Mouse (Mus musculus): ENCODE measurements around the gene Chp2. TPM values are rescaled to one million over a fixed set of nuclear protein-coding genes. Genes with fewer than 3 reads are reported as not detected.
"Not testable (repeated sequence)": the region's sequence is repeated elsewhere in the genome, so short reads cannot be mapped to it uniquely, and the experiment has no call there.

Gene Chp2
- polyA plus RNA-seq, 1 experiment, result 119 TPM

- WGBS, result 83% methylated on average over 6 of the region's 6 CpGs
- DNase-seq (ENCODE audit: low read depth, low spot score), result no peak
These were observed 21.3 kb downstream of the Chp2 start for GRCm38 (mm10) chr7:122240413-122241119.

GRCm38 (mm10) chr7:122242260-122242659 is 23.0 kb downstream of the Chp2 start:
- WGBS, result 30% methylated on average over 1 of the region's 1 CpGs
- DNase-seq (ENCODE audit: low read depth, low spot score), result peak; percentile 68

- DNase-seq (ENCODE audit: low read depth, low spot score), result not testable (repeated sequence)
These were observed 23.4 kb downstream of the Chp2 start for GRCm38 (mm10) chr7:122242744-122243143.

GRCm38 (mm10) chr7:122244166-122244565 is 24.9 kb downstream of the Chp2 start:
- DNase-seq (ENCODE audit: low read depth, low spot score), result no peak
- WGBS, result 67% methylated on average over 7 of the region's 7 CpGs

- 74% methylated on average over 8 of the region's 8 CpGs for WGBS
- no peak for DNase-seq (ENCODE audit: low read depth, low spot score)
These were observed 25.3 kb downstream of the Chp2 start for GRCm38 (mm10) chr7:122244584-122244983.

- no peak for DNase-seq (ENCODE audit: low read depth, low spot score)
These were observed 26.7 kb downstream of the Chp2 start for GRCm38 (mm10) chr7:122245976-122246375.

GRCm38 (mm10) chr7:122247254-122247864 is 28.1 kb downstream of the Chp2 start:
- 82% methylated on average over 10 of the region's 10 CpGs for WGBS
- no peak for DNase-seq (ENCODE audit: low read depth, low spot score)

More at GRCm38 (mm10) chr7:122245976-122246375, 26.7 kb downstream of the Chp2 start:
- 47% methylated on average over 5 of the region's 5 CpGs for WGBS

GRCm38 (mm10) chr7:122249321-122249821 is 30.1 kb downstream of the Chp2 start:
- WGBS, result 81% methylated on average over 9 of the region's 9 CpGs
- no peak for DNase-seq (ENCODE audit: low read depth, low spot score)

GRCm38 (mm10) chr7:122251197-122252011 is 32.1 kb downstream of the Chp2 start:
- peak; percentile 42 for DNase-seq (ENCODE audit: low read depth, low spot score)
- WGBS, result 28% methylated on average over 21 of the region's 21 CpGs

- no peak for DNase-seq (ENCODE audit: low read depth, low spot score)
- 72% methylated on average over 7 of the region's 7 CpGs for WGBS
These were observed 37.4 kb downstream of the Chp2 start for GRCm38 (mm10) chr7:122256722-122257121.

- no peak for DNase-seq (ENCODE audit: low read depth, low spot score)
- 74% methylated on average over 4 of the region's 4 CpGs for WGBS
These were observed 39.2 kb downstream of the Chp2 start for GRCm38 (mm10) chr7:122258521-122258920.

- DNase-seq (ENCODE audit: low read depth, low spot score), result no peak
- 72% methylated on average over 5 of the region's 5 CpGs for WGBS
These were observed 40.8 kb downstream of the Chp2 start for GRCm38 (mm10) chr7:122260055-122260602.

GRCm38 (mm10) chr7:122268983-122269486 is 49.7 kb downstream of the Chp2 start:
- no peak for DNase-seq (ENCODE audit: low read depth, low spot score)
- WGBS, result 30% methylated on average over 4 of the region's 4 CpGs

- DNase-seq (ENCODE audit: low read depth, low spot score), result no peak
- WGBS, result 72% methylated on average over 2 of the region's 2 CpGs
These were observed 53.0 kb downstream of the Chp2 start for GRCm38 (mm10) chr7:122272334-122272733.

Other genes starting within 250 kb of the Chp2 start
- 19.5 and 22.7 TPM in 2 replicates for gene Cog7, start 237.8 kb upstream of the Chp2 start, polyA plus RNA-seq (2012; rRNA removed)
- gene Gga2, start 198.3 kb upstream of the Chp2 start, polyA plus RNA-seq (2012; rRNA removed), result 11.4 and 13.0 TPM in 2 replicates
- 18.5 and 23.7 TPM in 2 replicates for gene Ubfd1, start 152.3 kb upstream of the Chp2 start, polyA plus RNA-seq (2012; rRNA removed)
- 10.0 and 12.4 TPM in 2 replicates for gene Ears2, start 152.2 kb upstream of the Chp2 start, polyA plus RNA-seq (2012; rRNA removed)
- 242 and 372 TPM in 2 replicates for gene Ndufab1, start 117.6 kb upstream of the Chp2 start, polyA plus RNA-seq (2012; rRNA removed)
- 2.7 and 4.1 TPM in 2 replicates for gene Palb2, start 86.5 kb upstream of the Chp2 start, polyA plus RNA-seq (2012; rRNA removed)
- gene Dctn5, start 86.5 kb upstream of the Chp2 start, polyA plus RNA-seq (2012; rRNA removed), result 76.8 and 78.4 TPM in 2 replicates
- 32.2 and 34.9 TPM in 2 replicates for gene Plk1, start 60.1 kb upstream of the Chp2 start, polyA plus RNA-seq (2012; rRNA removed)
- gene Ern2, start 33.3 kb upstream of the Chp2 start, polyA plus RNA-seq (2012; rRNA removed), result 17.4 and 30.3 TPM in 2 replicates
- 10.9 and 11.0 TPM in 2 replicates for gene Prkcb, start 69.3 kb downstream of the Chp2 start, polyA plus RNA-seq (2012; rRNA removed)

All from large intestine, adult 2 months (tissue).